Mouse (Mus musculus): ENCODE data around the gene Dapp1. TPM values are rescaled to one million over a fixed set of nuclear protein-coding genes. Genes with fewer than 3 reads are reported as not detected.
A peak's percentile ranks its signal among the peaks of the same experiment; 100 is the strongest.
"Not testable (repeated sequence)": the region's sequence is repeated elsewhere in the genome, so short reads cannot be mapped to it uniquely, and the experiment has no call there.

The Dapp1 gene
- polyA plus RNA-seq, 1 experiment from 2014 or later: 13.0 TPM

DNA sequence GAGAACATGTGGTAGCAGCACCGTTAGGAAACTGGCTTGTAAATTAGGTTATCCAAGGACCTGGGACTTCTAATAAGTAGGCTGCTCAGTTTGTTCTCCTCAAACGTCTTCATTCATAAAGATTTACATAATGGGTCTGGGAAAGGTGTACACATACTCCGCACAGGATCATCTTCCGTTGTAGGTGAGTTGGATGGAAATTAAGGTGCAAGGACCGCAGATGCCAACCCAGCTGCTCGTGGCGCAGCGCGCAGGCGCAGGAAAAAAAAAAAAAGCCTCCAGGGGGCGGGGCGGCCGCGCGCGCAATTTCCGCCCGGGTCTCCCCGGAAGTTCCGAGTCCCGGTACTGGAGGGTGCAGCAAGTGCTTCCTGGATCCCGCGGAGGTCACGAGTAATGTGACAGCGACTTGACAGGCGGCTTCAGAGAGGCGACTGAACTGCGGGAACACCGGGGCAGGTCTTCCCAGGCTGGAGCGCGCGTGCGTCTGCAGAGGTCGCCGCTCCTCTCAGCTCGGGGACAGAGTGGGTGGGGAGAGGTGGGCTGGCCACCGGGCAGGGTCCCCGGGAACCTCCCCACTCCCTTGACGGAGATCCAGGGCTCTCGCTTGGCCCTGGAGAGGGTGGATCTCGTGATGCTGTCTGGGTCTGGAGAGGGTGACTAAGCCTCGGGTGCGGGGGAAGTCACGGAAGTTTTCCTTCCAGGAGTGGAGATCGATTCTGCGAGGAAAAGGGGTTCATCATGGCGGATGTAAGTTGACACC is 63.0 kb downstream of the Dapp1 start, which contains the start of gene Lamtor3:
Gene Lamtor3, plus strand, starts transcription at position 335 of the 760 bp plus-strand sequence.
- no peaks in the 10 kb centered on the region for H3K27me3 ChIP-seq (replicated peaks)
- peak within 1 kb of the TSS; percentile 71 for H3K4me3 ChIP-seq
- WGBS: 0% methylated on average over 47 of the region's 47 CpGs
- peak; percentile 89 for ATAC-seq (ENCODE audit: extremely low read depth, insufficient number of reproducible peaks, low FRiP score, low TSS enrichment)
- H3K9me3 ChIP-seq: no peaks in the 10 kb centered on the region
- peak within 1 kb of the TSS; percentile 76 for H3K27ac ChIP-seq (replicated peaks)
- H3K4me2 ChIP-seq: peak within 1 kb of the TSS; percentile 74
- peak within 1 kb of the TSS; percentile 90 for H3K9ac ChIP-seq
- H3K4me1 ChIP-seq: peaks cover 19% of the 10 kb centered on the region
- H3K36me3 ChIP-seq: peaks cover 21% of the 10 kb centered on the region

DNA sequence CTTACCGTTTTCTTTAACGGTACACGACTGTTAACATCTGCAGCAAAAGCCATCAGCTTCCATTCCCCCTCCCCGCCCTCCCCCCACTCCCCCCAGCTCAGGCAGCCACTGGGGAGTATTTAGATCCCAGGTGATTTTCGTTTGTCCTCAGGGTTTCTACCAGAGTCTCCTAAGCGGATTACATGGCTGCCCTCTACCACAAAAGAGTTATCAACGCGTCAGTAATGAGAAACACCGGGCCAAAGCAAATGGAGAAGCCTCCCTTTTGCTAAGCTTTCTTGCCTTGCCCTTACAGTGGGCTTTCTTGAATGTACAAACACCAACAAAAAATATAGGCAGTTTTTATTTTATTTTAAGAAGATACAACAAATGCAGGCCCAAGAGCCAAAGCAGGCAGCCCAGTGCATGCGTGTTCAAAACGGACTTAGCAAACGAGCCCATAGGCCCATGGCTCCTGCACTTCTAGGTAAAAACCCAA is 63.6 kb downstream of the Dapp1 start:
- ATAC-seq (ENCODE audit: extremely low read depth, insufficient number of reproducible peaks, low FRiP score, low TSS enrichment): no peak
- H3K9ac ChIP-seq: peak overlapping the region; percentile 90
- H3K4me2 ChIP-seq: peak overlapping the region; percentile 74
- H3K9me3 ChIP-seq: no peaks in the 10 kb centered on the region
- H3K36me3 ChIP-seq: peaks cover 20% of the 10 kb centered on the region
- H3K4me3 ChIP-seq: peak overlapping the region; percentile 71
- peak overlapping the region; percentile 76 for H3K27ac ChIP-seq (replicated peaks)
- H3K4me1 ChIP-seq: peaks cover 19% of the 10 kb centered on the region
- H3K27me3 ChIP-seq (replicated peaks): no peaks in the 10 kb centered on the region
- 16% methylated on average over 12 of the region's 12 CpGs for WGBS

DNA sequence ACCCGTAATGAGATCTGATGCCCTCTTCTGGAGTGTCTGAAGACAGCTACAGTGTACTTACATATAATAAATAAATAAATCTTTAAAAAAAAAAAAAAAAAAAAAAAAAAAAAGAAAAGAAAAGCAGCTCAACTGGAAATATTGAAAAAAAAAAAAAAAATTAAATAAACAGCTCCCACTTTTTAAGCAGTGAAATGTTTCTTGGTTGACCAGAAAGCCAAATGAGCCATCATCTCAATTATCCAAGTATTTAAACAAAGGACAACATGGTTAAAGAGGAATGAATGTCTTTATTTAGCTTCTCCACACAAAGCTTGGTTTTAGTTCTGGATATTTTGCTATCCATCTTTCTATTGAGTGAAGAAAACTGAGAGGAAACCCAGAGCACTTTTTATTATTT is 66.8 kb downstream of the Dapp1 start:
- 86% methylated on average over 1 of the region's 1 CpGs for WGBS
- not testable (repeated sequence) for H3K4me2 ChIP-seq; H3K27ac ChIP-seq (replicated peaks); H3K27me3 ChIP-seq (replicated peaks); H3K9ac ChIP-seq; H3K4me3 ChIP-seq; H3K9me3 ChIP-seq; ATAC-seq (ENCODE audit: extremely low read depth, insufficient number of reproducible peaks, low FRiP score, low TSS enrichment)
- H3K36me3 ChIP-seq: peaks cover 26% of the 10 kb centered on the region
- H3K4me1 ChIP-seq: peaks cover 17% of the 10 kb centered on the region

DNA sequence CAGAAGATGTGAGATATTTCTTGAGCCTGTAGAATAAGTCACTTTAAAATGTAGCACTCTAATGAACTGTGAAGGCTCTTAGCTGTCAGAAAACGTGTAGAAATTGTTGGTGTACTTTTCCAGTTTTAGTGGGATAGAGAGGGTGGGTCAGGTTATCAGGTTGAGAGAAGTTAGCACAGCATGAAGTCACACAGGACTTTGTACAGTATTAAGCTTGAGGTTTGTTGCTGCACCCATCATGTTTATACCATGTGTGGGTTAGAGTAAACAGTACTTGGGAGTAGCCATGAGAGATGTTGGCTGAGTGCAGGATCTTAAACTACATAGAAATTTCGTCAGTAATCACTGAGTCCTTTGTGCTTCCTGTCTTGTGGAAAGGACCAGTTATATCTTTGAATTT is 68.3 kb downstream of the Dapp1 start:
- WGBS: 67% methylated on average over 2 of the region's 2 CpGs
- Histone ChIP-seq H3K9ac (no peak overlapping the region), H3K4me1 (peaks cover 10% of the 10 kb centered on the region), H3K9me3 (no peaks in the 10 kb centered on the region), H3K27ac (replicated peaks) (no peak overlapping the region), H3K27me3 (replicated peaks) (no peaks in the 10 kb centered on the region), H3K4me2 (no peak overlapping the region), H3K4me3 (no peak overlapping the region), H3K36me3 (peaks cover 39% of the 10 kb centered on the region)
- no peak for ATAC-seq (ENCODE audit: extremely low read depth, insufficient number of reproducible peaks, low FRiP score, low TSS enrichment)

DNA sequence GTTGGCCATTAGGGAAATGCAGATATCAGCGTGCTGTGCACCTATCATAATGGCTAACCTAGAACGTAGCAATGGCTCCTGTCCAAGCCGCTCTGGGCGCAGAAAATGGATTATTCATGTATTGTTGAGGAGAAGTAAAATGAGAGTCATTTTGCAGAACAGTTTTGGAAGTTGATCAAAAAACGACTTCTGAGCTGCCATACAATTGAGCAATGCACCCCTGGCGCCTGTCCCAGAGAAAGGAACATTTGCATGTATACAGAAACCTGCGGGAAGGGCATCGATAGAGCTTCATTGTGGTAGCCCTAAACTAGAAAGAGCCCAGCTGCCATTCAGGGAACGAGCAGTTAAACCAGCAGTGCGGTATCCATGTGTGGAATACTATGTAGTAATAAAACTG is 81.2 kb downstream of the Dapp1 start:
- no peak for ATAC-seq (ENCODE audit: extremely low read depth, insufficient number of reproducible peaks, low FRiP score, low TSS enrichment)
- H3K36me3 ChIP-seq: peaks cover 84% of the 10 kb centered on the region

DNA sequence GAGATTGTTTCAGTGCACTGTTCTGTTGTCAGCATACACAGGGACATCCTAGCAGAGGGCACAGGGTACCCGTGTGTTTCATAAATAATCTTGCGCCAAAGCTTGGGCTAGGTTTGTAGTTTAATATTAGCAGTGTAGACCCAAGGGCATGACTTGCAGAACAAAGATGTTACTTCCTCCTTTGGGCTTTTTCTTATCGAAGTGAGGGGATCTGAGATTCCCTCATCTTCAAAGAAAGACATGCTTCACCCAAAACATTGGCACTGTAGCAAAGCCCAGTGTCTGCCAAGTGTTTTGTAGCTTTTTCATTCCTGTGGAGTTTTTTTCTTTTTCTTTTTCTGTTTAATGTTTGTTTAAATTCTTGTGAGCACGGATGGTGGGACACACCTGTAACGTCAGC is 83.7 kb downstream of the Dapp1 start:
- no peak overlapping the region for H3K4me3 ChIP-seq
- no peaks in the 10 kb centered on the region for H3K4me1 ChIP-seq
- no peak overlapping the region for H3K27ac ChIP-seq (replicated peaks)
- no peaks in the 10 kb centered on the region for H3K9me3 ChIP-seq
- no peak for ATAC-seq (ENCODE audit: extremely low read depth, insufficient number of reproducible peaks, low FRiP score, low TSS enrichment)
- H3K27me3 ChIP-seq (replicated peaks): no peaks in the 10 kb centered on the region
- 77% methylated on average over 5 of the region's 5 CpGs for WGBS
- H3K4me2 ChIP-seq: no peak overlapping the region
- H3K36me3 ChIP-seq: peaks cover 86% of the 10 kb centered on the region
- no peak overlapping the region for H3K9ac ChIP-seq

More for the DNA sequence above, 81.2 kb downstream of the Dapp1 start:
- H3K27me3 ChIP-seq (replicated peaks): no peaks in the 10 kb centered on the region
- no peak overlapping the region for H3K9ac ChIP-seq
- no peaks in the 10 kb centered on the region for H3K9me3 ChIP-seq
- no peaks in the 10 kb centered on the region for H3K4me1 ChIP-seq
- H3K27ac ChIP-seq (replicated peaks): no peak overlapping the region
- WGBS: 84% methylated on average over 10 of the region's 10 CpGs
- no peak overlapping the region for H3K4me2 ChIP-seq
- no peak overlapping the region for H3K4me3 ChIP-seq

DNA sequence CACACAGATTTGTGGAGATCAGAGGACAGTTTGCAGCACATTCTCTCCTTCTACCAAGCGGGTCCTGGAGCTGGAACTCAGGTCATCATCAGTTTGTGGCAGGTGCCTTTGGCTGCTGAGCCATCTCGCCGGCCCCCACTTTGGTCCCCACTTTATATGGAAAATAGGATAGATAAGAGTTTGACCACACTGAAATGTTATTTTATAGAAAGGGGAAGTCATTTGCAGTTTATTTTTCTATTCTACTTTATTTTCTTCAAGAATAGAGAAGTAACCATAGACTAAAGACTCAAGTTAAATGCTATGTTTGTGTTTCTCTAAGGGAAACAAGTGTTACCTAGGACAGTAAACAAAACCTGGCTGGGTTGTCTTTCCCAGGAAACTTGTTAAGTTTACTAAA is 84.5 kb downstream of the Dapp1 start:
- Histone ChIP-seq H3K4me2 (no peak overlapping the region), H3K9me3 (no peaks in the 10 kb centered on the region), H3K36me3 (peaks cover 86% of the 10 kb centered on the region), H3K4me1 (no peaks in the 10 kb centered on the region), H3K27me3 (replicated peaks) (no peaks in the 10 kb centered on the region), H3K9ac (no peak overlapping the region), H3K4me3 (no peak overlapping the region), H3K27ac (replicated peaks) (no peak overlapping the region)
- no peak for ATAC-seq (ENCODE audit: extremely low read depth, insufficient number of reproducible peaks, low FRiP score, low TSS enrichment)
- 83% methylated on average over 3 of the region's 3 CpGs for WGBS

DNA sequence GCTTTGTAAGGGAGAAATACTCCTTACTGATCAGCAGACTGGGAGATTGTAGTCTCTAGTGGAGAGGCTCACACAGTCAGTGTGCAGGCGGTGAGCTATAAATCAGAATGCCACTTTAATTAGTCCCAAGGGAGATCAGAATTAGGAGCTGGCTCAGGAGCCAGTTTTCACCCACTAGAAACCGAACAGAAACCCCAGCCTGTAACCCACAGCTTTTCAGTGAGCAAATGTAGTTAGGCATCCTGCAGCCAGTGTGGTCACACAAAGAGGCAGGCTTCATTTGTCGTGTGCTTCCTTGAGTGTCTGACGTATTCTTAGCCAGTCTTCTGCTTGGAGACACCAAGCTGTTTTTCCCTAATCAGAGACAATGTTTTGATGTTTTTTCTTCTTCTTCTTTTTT is 85.0 kb downstream of the Dapp1 start:
- no peak for ATAC-seq (ENCODE audit: extremely low read depth, insufficient number of reproducible peaks, low FRiP score, low TSS enrichment)
- Histone ChIP-seq H3K4me2 (no peak overlapping the region), H3K4me3 (no peak overlapping the region), H3K4me1 (no peaks in the 10 kb centered on the region), H3K9ac (no peak overlapping the region), H3K27me3 (replicated peaks) (no peaks in the 10 kb centered on the region), H3K36me3 (peaks cover 83% of the 10 kb centered on the region), H3K27ac (replicated peaks) (no peak overlapping the region), H3K9me3 (no peaks in the 10 kb centered on the region)
- 90% methylated on average over 4 of the region's 4 CpGs for WGBS

DNA sequence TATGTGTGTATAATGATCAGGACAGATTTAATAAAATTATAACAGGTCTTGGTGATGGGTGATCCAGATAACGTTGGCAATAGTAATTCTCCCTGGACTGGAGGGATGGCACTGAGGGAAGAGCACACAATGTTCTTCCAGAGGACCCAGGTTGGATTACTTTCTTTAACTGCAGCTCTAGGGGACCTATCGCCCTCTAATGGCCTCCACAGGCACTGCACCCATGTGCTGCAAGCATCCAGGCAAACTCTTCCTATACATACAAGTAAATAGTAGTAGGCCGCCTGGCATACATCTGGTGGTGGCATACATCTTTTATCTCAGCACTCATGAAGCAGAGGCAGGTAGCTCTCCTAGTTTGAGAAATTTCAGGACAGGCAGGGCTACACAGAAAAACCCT is 86.1 kb downstream of the Dapp1 start:
- Histone ChIP-seq H3K27me3 (replicated peaks) (no peaks in the 10 kb centered on the region), H3K27ac (replicated peaks) (no peak overlapping the region), H3K9me3 (no peaks in the 10 kb centered on the region), H3K36me3 (peaks cover 76% of the 10 kb centered on the region), H3K4me3 (no peak overlapping the region), H3K4me2 (no peak overlapping the region), H3K9ac (no peak overlapping the region), H3K4me1 (no peaks in the 10 kb centered on the region)
- ATAC-seq (ENCODE audit: extremely low read depth, insufficient number of reproducible peaks, low FRiP score, low TSS enrichment): no peak
- 85% methylated on average over 3 of the region's 3 CpGs for WGBS

DNA sequence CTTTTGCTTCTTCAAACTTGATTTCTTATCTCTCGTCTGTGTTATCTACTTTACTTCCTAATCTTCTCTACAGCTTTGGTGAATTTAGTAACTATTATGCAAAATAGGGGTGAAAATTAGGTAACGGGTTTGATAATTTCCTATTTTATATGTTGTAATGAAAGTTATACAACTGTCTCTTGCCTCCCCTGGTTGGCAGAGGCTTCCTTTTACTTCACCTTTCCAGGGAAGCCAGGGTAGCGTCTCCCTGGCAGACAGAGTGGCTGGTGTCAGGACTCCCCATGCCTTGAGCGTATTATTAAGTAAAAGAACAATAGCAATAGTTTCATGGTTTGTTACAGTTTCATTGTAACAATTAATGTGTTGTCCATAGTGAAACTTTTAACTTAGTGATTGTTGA is 87.6 kb downstream of the Dapp1 start:
- ATAC-seq (ENCODE audit: extremely low read depth, insufficient number of reproducible peaks, low FRiP score, low TSS enrichment): no peak

DNA sequence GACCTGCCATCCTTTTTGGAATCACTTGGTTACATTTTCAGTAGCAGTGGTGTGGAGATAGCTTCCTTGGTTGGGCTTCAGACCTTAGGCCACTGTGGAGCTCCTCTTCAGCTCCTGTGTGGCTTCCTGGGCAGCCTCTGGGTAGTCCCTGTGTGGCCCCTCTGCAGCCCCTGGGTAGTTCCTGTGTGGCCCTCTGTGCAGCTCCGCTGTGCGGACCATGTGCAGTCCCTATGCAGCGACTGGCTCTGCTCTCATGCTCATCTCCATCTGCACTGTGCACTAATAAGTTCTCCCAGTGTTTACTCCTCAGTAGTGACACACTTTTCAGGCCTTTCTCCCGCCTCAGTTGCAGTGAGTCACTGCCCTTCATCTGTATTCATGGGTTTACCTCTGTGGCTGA is 89.2 kb downstream of the Dapp1 start:
- Histone ChIP-seq H3K4me3 (no peak overlapping the region), H3K4me2 (no peak overlapping the region), H3K9ac (no peak overlapping the region), H3K4me1 (no peaks in the 10 kb centered on the region), H3K27me3 (replicated peaks) (no peaks in the 10 kb centered on the region), H3K36me3 (peaks cover 77% of the 10 kb centered on the region), H3K9me3 (no peaks in the 10 kb centered on the region), H3K27ac (replicated peaks) (no peak overlapping the region)
- WGBS: 87% methylated on average over 4 of the region's 4 CpGs
- ATAC-seq (ENCODE audit: extremely low read depth, insufficient number of reproducible peaks, low FRiP score, low TSS enrichment): no peak

More for the DNA sequence above, 87.6 kb downstream of the Dapp1 start:
- no peak overlapping the region for H3K4me3 ChIP-seq
- H3K27ac ChIP-seq (replicated peaks): no peak overlapping the region
- H3K9me3 ChIP-seq: no peaks in the 10 kb centered on the region
- H3K4me1 ChIP-seq: no peaks in the 10 kb centered on the region
- H3K9ac ChIP-seq: no peak overlapping the region
- 86% methylated on average over 4 of the region's 4 CpGs for WGBS
- peaks cover 80% of the 10 kb centered on the region for H3K36me3 ChIP-seq
- H3K4me2 ChIP-seq: no peak overlapping the region
- H3K27me3 ChIP-seq (replicated peaks): no peaks in the 10 kb centered on the region

DNA sequence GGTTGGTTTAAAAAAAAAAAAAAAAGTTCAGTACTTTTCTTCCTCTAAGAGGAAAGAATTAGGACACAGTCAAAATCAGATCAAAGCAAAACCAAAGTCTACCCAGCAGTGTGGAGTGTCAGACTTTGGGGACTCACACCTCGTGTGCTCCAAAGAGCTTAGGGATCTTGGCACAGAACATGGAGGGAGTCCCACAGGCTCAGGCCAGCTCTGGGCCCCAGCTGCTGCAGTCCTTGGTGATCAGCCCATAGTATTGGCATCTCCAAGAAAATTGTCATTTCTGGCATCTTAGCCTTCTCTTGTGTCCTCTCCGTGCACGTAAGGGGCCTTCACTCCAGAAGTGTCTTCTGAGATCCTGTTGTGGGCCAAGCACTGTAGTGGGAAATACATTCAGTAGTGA is 90.3 kb downstream of the Dapp1 start:
- H3K4me2 ChIP-seq: no peak overlapping the region
- H3K9me3 ChIP-seq: no peaks in the 10 kb centered on the region
- no peaks in the 10 kb centered on the region for H3K27me3 ChIP-seq (replicated peaks)
- 72% methylated on average over 3 of the region's 3 CpGs for WGBS
- H3K9ac ChIP-seq: no peak overlapping the region
- H3K27ac ChIP-seq (replicated peaks): no peak overlapping the region
- no peaks in the 10 kb centered on the region for H3K4me1 ChIP-seq
- H3K36me3 ChIP-seq: peaks cover 78% of the 10 kb centered on the region
- no peak overlapping the region for H3K4me3 ChIP-seq
- ATAC-seq (ENCODE audit: extremely low read depth, insufficient number of reproducible peaks, low FRiP score, low TSS enrichment): no peak

All from heart, embryonic 13.5 days (tissue).